Mouse (Mus musculus) heart, adult 9 months (tissue): Measurements from ENCODE around the gene Rsph10b.

Experiments
- DNase-seq, 2 experiments: peaks; one replicate each; pipeline ENCODE4 v3.0.0; 2022; ENCODE audit warnings: low spot score in 2 of 2

Gene Rsph10b

GRCm38 (mm10) chr5:143936156-143936555, 3.3 kb downstream of the Rsph10b start:
- no peak for DNase-seq

GRCm38 (mm10) chr5:143941588-143941987, 8.8 kb downstream of the Rsph10b start:
- DNase-seq, result no peak

- DNase-seq, result no peak
Measured at GRCm38 (mm10) chr5:143943231-143944125, 10.6 kb downstream of the Rsph10b start.

- DNase-seq, result no peak
Measured at GRCm38 (mm10) chr5:143948361-143948760, 15.5 kb downstream of the Rsph10b start.

GRCm38 (mm10) chr5:143950016-143950415, 17.2 kb downstream of the Rsph10b start:
- DNase-seq, result no peak

- DNase-seq, result no peak
Measured at GRCm38 (mm10) chr5:143957101-143957500, 24.3 kb downstream of the Rsph10b start.

- no peak for DNase-seq
Measured at GRCm38 (mm10) chr5:143959551-143959950, 26.7 kb downstream of the Rsph10b start.

DNA sequence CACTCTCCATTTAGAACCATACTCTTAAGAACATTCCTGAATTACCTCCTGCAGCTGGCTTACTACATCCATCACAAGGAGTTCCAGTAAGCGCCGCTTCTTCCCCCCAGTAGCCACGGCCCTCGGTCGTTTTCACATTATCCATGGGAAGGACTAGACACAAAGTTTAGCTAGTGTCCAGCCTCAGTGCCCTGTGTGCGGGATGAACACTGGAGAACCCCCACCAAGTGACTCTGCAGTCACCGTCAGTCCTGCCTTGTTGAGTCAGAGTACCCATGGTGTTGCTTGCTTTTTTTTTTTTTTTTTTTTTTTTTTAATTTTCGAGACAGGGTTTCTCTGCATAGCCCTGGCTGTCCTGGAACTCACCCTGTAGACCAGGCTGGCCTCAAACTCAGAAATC, 28.3 kb downstream of the Rsph10b start:
- no peak for DNase-seq

DNA sequence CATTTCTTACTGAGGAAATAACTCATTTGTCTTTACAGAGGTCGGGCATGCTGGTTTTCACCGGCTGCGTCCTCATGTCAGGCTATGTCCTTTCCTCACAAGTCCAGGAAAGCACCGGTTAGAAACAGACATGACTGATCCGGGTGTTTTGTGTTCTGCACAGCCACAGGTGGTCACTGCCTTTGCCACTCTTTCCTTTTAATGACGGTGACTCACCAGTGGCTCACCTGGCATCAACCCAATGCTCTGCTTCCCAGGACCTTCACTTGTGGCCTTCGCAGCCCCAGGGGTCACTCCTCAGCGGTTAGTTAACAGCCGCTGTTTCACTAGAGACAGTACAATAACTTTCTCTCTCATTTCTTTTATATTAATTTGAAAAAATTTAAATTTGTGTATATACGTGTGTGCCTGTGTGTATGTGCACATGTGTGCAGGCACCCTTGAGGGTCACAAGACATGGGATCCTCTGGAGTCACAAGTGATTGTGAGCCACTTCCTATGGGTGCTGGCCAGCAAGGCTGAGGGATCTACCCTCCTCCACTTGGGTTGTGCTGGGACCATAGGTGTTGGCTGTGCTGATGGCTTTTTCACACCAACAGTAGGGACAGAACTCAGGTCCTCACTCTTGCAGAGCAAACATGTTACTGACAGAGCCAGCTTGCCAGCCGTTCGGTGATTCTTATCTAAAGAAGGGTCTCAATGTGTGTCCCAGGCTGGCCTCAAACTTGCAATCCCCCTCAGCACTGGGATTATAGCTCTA, 32.9 kb downstream of the Rsph10b start:
- no peak for DNase-seq

DNA sequence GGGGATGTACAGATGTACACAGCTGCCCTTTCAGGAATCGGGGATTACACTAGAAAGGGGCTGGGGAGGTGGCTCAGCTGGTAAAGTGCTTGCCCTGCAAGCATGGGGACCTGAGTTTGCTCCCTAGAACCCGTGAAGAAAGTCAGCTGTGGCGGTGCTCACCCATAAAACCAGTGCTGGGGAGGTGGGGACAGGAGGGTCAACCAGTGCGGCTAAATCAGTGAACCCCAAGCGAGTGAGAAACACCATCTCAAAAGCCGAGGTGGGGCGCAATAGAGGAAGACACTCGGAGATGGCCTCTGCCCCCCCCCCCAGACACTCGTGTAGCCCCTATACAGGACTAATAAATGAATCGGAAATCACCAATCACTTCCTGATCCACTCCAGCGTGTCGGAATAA, 33.8 kb downstream of the Rsph10b start:
- DNase-seq, result no peak

GRCm38 (mm10) chr5:143972628-143973027, 39.8 kb downstream of the Rsph10b start:
- DNase-seq, result no peak

DNA sequence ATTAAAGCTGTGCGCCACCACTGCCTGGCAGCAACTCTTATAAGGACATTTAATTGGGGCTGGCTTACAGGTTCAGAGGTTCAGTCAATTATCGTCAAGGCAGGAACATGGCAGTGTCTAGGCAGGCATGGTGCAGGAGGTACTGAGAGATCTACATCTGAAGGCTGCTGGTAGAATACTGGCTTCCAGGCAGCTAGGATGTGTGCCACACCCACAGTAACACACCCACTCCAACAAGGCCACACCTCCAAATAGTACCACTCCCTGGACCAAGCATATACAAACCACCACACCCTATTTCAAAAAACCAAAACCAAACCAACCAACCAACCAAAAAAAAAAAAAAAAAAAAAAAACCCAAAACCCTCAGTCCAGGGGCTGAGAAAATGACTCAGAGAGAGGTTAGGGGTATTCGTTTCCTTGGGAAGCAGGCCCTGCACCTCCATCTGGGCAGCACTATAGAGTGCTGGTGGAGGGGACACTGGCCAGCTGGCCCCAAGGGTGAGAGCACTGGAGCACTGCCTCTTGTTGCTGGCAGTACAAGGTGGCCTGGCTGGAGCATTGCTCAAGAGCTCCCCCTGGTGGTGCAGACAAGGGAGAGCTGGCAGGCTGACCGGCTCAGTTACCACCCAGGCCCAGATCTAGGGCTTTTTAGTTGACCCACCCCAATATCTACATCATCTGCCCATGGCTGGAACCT, 42.2 kb downstream of the Rsph10b start:
- DNase-seq, result peak; percentile 36 to 42

DNA sequence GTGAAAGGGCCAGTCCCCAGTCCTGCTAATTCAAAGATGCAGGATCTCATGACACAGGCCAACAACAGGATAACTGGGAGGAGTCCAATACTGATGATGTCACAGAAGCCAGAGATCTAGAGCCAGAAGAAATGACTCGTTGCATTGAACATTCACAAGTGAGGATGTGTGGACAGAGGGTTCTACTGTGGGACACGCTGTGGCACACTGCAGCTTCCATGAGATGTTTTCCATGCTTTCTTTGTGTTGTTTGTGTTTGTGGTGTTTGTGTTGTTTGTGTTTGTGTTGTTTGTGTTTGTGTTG, 42.7 kb downstream of the Rsph10b start:
- no peak for DNase-seq

GRCm38 (mm10) chr5:143976232-143976631, 43.4 kb downstream of the Rsph10b start:
- DNase-seq, result no peak

DNA sequence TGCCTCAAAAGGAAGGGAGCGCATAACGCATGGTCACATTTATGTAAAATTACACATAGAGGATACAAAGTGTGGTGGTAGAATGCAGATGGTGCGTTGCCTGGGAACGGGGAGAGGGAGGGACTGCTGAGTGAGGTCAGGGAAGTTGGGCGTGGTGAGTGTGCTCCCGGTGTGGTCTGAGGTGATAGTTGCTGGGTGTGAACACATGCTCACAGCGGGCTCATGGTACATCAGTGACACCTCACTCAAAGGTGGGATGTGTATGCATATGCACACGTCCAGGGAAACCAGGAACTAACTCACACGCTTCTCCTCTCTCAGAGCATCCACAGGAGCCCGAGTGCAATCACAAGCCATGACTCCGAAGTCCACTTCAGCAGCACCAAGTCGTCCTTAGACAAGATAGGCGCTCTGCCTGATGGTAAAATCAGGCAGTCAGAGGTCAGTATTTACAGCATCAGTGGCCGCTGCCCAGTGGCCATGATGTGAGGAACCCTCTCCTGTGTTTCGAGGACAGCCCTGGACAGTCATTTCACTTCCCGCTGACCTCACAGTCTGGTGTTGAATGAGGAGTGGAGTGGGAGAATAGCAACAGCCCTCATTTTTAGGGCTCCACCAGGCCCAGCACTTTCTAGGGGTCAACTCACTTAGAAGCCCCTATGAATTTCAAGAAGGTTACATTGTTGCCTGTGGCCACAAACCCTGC, 44.0 kb downstream of the Rsph10b start:
- DNase-seq, result no peak

GRCm38 (mm10) chr5:143980858-143981257, 48.0 kb downstream of the Rsph10b start:
- no peak for DNase-seq

DNA sequence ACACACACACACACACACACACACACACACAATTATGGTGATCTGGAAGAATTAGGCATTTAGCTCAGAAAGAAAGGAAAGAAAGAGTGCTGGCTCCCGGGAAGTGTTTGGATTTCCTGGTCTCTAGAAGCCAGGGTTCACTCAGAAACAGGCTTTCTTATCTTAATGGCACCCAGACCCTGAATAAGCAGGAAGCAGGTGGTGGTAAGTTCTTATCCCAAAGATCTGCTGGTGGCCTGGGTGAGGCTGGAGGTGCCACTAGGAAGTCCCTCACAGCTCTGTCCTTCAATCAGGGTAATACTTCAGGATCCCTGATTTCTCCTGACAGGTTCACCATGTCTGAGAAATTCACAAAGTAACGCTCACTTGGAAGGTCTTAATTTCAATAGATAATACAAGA, 49.5 kb downstream of the Rsph10b start:
- no peak for DNase-seq

GRCm38 (mm10) chr5:143985381-143985780, 52.5 kb downstream of the Rsph10b start:
- DNase-seq, result no peak

DNA sequence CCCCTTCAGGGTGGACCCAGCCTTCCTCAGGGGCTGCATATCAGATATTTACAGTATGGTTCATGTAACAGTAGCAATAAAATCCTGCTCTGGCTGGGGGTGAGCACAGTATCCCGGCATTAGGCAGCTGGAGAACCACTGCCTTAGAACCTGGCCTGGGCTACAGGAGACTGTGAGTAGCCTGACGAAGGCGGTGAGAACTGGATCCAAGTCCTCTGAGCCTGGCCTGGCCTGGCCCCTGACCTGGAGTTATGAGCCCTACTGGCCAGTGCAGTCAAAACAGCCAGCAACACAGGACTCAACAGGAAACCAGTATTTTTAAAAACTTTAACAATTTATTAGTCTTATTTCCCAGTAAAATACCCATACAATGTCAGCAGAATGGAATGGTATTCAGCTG, 54.8 kb downstream of the Rsph10b start:
- DNase-seq, result no peak

DNA sequence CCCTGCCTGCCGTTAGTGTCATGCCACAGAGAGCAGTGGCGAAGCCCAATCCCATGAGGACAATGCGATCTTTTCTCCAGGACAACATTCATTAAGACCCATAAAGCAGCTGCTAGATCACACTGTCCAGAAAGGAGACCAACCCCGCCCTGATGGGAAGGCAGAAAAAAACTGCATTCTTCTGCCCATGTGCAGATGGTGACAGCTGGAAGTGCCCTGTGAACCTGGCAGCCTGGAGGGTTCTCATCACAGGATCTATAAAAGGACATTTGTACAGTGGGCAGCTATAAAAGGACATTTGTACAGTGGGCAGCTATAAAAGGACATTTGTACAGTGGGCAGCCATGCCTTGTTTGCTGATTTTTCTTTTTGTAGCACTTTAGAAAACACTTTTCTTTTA, 56.2 kb downstream of the Rsph10b start:
- no peak for DNase-seq

- DNase-seq, result no peak
Measured at GRCm38 (mm10) chr5:143990086-143990485, 57.3 kb downstream of the Rsph10b start.

DNA sequence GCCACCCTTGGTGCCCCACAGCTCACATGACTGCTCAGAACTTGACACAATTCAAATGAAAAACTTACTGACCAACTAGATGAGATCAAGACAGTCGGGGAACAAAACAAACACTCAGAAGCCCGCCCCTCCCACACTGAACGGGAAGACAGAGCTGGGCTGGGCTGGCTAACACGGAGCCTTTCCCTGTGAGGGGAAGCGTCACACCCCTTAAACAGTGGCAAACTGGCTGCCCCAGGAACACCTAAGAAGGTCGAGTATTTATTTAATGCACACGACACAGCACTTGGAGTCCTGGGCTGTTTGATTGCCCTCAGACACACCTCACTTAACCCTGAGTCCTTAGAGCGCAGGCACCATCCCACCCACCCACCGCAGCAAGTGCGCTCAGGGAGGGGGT, 59.8 kb downstream of the Rsph10b start:
- no peak for DNase-seq
